Mouse (Mus musculus): Measurements from ENCODE around the gene Tmeff1. TPM values are rescaled to one million over a fixed set of nuclear protein-coding genes. Genes with fewer than 3 reads are reported as not detected.

Tmeff1 gene
- polyA plus RNA-seq, 1 experiment from 2014 or later = 242 TPM

DNA sequence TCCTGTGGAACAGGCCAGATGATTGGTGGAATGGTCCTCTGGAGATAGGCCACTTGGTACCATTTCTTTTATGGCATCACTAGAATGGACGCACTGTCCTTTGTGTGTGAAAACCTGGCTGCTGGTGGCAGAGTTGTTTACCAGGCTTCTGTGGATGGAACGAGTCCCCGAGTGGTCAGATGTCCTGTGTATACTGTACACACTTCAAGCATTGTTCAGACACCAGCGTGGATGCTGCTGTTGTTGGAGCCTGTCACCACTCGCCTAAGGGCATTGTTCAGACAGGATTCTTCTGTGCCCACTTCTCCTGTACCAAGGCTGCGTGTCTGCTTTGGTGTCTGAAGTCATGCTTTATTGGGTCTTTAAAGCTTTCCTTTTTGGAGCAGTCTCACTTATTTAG, 58.8 kb downstream of the Tmeff1 start:
- Histone ChIP-seq H3K27ac (ENCODE audit: low read depth, low read length) (no peak overlapping the region), H3K9ac (ENCODE audit: low read depth, low read length) (no peak overlapping the region), H3K4me3 (ENCODE audit: low read depth, low read length) (no peak overlapping the region), H3K4me2 (replicated peaks; ENCODE audit: low read depth, low read length) (no peak overlapping the region), H3K27me3 (ENCODE audit: control insufficient read depth, insufficient read depth, low read length) (no peaks in the 10 kb centered on the region), H3K9me3 (ENCODE audit: control insufficient read depth, low read length) (no peaks in the 10 kb centered on the region), H3K36me3 (ENCODE audit: control insufficient read depth, insufficient read depth, low read length) (peaks cover 11% of the 10 kb centered on the region), H3K4me1 (replicated peaks; ENCODE audit: control insufficient read depth, insufficient read depth, low read length) (no peaks in the 10 kb centered on the region)
- no peak for ATAC-seq (ENCODE audit: low FRiP score)
- WGBS = 88% methylated on average over 6 of the region's 6 CpGs
- DNase-seq (ENCODE audit: low spot score) = no peak

DNA sequence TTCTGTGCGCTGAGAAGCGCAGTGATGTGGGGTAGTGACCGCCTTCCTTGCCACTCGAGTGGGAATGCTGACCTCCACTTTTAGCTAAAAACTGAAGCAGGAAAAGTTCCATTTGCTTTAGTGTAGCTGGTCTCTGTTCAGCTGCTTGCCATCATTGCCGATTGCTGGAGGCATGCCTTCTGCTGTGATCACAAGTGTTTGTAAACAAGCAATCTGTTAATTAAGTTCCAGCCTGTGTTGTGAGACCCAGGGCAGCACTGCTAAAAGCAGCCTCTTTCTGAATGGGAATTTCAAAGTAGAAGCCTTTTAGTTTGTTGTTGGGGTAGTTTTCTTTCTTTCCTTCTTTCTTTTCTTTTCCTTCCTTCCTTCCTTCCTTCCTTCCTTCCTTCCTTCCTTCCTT, 61.2 kb downstream of the Tmeff1 start:
- no peak for ATAC-seq (ENCODE audit: low FRiP score)
- peaks cover 11% of the 10 kb centered on the region for H3K36me3 ChIP-seq (ENCODE audit: control insufficient read depth, insufficient read depth, low read length)
- no peaks in the 10 kb centered on the region for H3K27me3 ChIP-seq (ENCODE audit: control insufficient read depth, insufficient read depth, low read length)
- H3K9ac ChIP-seq (ENCODE audit: low read depth, low read length) = no peak overlapping the region
- no peak overlapping the region for H3K4me3 ChIP-seq (ENCODE audit: low read depth, low read length)
- no peak for DNase-seq (ENCODE audit: low spot score)
- no peaks in the 10 kb centered on the region for H3K4me1 ChIP-seq (replicated peaks; ENCODE audit: control insufficient read depth, insufficient read depth, low read length)
- no peak overlapping the region for H3K27ac ChIP-seq (ENCODE audit: low read depth, low read length)
- no peaks in the 10 kb centered on the region for H3K9me3 ChIP-seq (ENCODE audit: control insufficient read depth, low read length)
- H3K4me2 ChIP-seq (replicated peaks; ENCODE audit: low read depth, low read length) = no peak overlapping the region
- WGBS = 98% methylated on average over 5 of the region's 5 CpGs

DNA sequence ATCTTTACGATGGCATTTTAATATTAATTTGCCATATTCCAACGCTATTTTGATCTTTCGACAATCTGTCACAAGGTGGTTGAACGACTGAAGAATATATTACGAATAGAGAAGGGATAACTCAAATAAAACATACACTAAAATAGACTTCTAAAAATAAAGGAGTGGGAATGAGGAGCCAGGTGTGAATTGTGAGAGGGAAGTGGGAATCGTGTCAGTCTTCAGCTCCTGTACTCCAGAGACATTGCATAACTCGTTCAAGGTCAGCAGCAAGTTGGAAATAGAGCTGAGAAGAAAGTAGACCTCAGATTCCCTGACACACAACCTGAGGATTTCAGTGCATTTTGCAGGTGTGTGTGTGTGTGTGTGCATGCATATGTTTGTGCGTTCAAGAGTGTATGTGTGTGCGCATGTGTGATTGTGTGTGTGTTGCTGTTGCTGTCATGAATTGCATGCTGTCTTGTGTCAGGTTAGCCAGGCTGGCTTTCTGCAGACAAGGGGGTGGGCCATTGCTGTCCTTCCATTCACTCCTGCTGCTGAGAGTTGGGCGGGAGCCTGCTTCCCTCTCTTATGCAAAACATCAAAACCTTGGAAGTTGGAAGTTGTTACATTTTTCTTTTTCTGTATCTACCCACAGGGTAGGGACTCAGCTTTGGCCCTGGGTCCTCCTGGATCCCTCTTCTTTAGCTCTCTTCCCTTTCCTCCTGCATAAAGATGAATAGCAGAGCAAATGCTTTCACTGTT, 65.8 kb downstream of the Tmeff1 start:
- H3K27ac ChIP-seq (ENCODE audit: low read depth, low read length) = no peak overlapping the region
- no peaks in the 10 kb centered on the region for H3K4me1 ChIP-seq (replicated peaks; ENCODE audit: control insufficient read depth, insufficient read depth, low read length)
- no peak overlapping the region for H3K4me2 ChIP-seq (replicated peaks; ENCODE audit: low read depth, low read length)
- H3K27me3 ChIP-seq (ENCODE audit: control insufficient read depth, insufficient read depth, low read length) = no peaks in the 10 kb centered on the region
- H3K4me3 ChIP-seq (ENCODE audit: low read depth, low read length) = no peak overlapping the region
- 95% methylated on average over 10 of the region's 10 CpGs for WGBS
- ATAC-seq (ENCODE audit: low FRiP score) (no peak), DNase-seq (ENCODE audit: low spot score) (no peak)
- no peaks in the 10 kb centered on the region for H3K9me3 ChIP-seq (ENCODE audit: control insufficient read depth, low read length)
- H3K36me3 ChIP-seq (ENCODE audit: control insufficient read depth, insufficient read depth, low read length) = peaks cover 10% of the 10 kb centered on the region
- H3K9ac ChIP-seq (ENCODE audit: low read depth, low read length) = no peak overlapping the region

DNA sequence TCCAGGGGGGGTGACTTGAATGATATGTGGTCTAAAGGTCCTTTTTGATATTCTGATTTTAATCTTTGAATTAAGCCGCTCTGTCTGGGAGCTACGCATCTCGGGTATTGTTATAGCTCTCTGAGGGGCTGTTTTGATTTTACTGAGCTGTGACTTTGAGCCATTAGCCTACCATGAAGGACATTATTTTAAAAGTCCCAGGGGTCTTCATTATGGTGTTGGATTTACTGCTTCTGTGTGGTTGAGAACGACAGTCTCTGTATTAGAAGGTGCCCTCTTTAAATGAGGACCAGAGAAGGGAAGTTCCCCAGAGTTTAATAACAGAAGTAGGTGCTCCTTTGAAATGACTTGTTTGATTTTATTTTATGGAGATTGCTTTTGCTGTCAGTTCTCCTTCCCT, 69.1 kb downstream of the Tmeff1 start:
- ATAC-seq (ENCODE audit: low FRiP score) = no peak
- WGBS = 76% methylated on average over 4 of the region's 4 CpGs
- Histone ChIP-seq H3K27ac (ENCODE audit: low read depth, low read length) (no peak overlapping the region), H3K36me3 (ENCODE audit: control insufficient read depth, insufficient read depth, low read length) (peaks cover 3% of the 10 kb centered on the region; the same call in 1 of the 2 replicates), H3K27me3 (ENCODE audit: control insufficient read depth, insufficient read depth, low read length) (no peaks in the 10 kb centered on the region), H3K9me3 (ENCODE audit: control insufficient read depth, low read length) (no peaks in the 10 kb centered on the region), H3K4me1 (replicated peaks; ENCODE audit: control insufficient read depth, insufficient read depth, low read length) (no peaks in the 10 kb centered on the region), H3K4me2 (replicated peaks; ENCODE audit: low read depth, low read length) (no peak overlapping the region), H3K9ac (ENCODE audit: low read depth, low read length) (no peak overlapping the region), H3K4me3 (ENCODE audit: low read depth, low read length) (no peak overlapping the region)
- DNase-seq (ENCODE audit: low spot score) = no peak

DNA sequence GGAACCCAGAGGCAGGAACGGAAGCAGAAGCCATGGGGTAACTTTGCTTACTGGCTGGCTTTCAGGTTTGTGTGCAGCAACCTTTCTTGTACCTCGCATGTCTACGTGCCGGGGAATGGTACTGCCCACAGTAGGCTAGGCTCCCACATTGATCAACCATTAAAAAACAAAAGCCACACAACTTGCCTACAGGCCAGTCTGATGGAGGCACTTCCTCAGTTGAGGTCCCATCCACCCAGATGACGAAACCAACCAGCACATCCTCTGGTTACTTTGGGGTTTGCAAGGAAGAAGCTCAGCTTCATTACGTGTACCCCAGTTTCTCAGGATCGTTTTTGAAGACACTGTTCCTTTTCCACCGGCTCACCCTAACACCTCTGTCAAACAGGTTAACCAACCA, 71.6 kb downstream of the Tmeff1 start:
- H3K4me3 ChIP-seq (ENCODE audit: low read depth, low read length) = no peak overlapping the region
- no peaks in the 10 kb centered on the region for H3K4me1 ChIP-seq (replicated peaks; ENCODE audit: control insufficient read depth, insufficient read depth, low read length)
- DNase-seq (ENCODE audit: low spot score) (no peak), ATAC-seq (ENCODE audit: low FRiP score) (no peak)
- H3K27ac ChIP-seq (ENCODE audit: low read depth, low read length) = no peak overlapping the region
- H3K9ac ChIP-seq (ENCODE audit: low read depth, low read length) = no peak overlapping the region
- WGBS = 97% methylated on average over 8 of the region's 8 CpGs
- H3K27me3 ChIP-seq (ENCODE audit: control insufficient read depth, insufficient read depth, low read length) = no peaks in the 10 kb centered on the region
- no peaks in the 10 kb centered on the region for H3K9me3 ChIP-seq (ENCODE audit: control insufficient read depth, low read length)
- H3K36me3 ChIP-seq (ENCODE audit: control insufficient read depth, insufficient read depth, low read length) = no peaks in the 10 kb centered on the region; the same call in 1 of the 2 replicates
- H3K4me2 ChIP-seq (replicated peaks; ENCODE audit: low read depth, low read length) = no peak overlapping the region

DNA sequence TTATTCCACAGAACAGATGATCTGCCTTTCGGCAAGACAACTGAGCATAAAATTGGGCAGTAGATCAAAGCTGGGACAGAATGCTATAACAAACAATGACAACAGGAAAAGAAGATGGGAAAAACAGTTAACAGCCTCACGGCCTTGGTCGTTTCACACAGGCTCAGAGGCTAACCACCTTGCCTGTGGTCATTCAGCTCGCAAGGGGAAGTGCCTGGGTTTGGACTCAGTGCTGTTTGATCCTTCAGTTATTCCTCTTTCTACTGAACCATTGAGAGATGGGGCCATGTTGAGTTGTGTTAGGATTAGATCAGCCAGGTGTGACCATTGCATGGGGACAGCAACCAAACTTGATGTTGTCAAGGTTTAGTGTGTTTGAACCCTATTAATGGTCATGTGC, 75.2 kb downstream of the Tmeff1 start:
- ATAC-seq (ENCODE audit: low FRiP score) (no peak), DNase-seq (ENCODE audit: low spot score) (no peak)
- Histone ChIP-seq H3K36me3 (ENCODE audit: control insufficient read depth, insufficient read depth, low read length) (peaks cover 11% of the 10 kb centered on the region), H3K9me3 (ENCODE audit: control insufficient read depth, low read length) (no peaks in the 10 kb centered on the region), H3K27me3 (ENCODE audit: control insufficient read depth, insufficient read depth, low read length) (no peaks in the 10 kb centered on the region), H3K4me2 (replicated peaks; ENCODE audit: low read depth, low read length) (no peak overlapping the region), H3K27ac (ENCODE audit: low read depth, low read length) (no peak overlapping the region), H3K9ac (ENCODE audit: low read depth, low read length) (no peak overlapping the region), H3K4me1 (replicated peaks; ENCODE audit: control insufficient read depth, insufficient read depth, low read length) (no peaks in the 10 kb centered on the region), H3K4me3 (ENCODE audit: low read depth, low read length) (no peak overlapping the region)
- 92% methylated on average over 4 of the region's 4 CpGs for WGBS

DNA sequence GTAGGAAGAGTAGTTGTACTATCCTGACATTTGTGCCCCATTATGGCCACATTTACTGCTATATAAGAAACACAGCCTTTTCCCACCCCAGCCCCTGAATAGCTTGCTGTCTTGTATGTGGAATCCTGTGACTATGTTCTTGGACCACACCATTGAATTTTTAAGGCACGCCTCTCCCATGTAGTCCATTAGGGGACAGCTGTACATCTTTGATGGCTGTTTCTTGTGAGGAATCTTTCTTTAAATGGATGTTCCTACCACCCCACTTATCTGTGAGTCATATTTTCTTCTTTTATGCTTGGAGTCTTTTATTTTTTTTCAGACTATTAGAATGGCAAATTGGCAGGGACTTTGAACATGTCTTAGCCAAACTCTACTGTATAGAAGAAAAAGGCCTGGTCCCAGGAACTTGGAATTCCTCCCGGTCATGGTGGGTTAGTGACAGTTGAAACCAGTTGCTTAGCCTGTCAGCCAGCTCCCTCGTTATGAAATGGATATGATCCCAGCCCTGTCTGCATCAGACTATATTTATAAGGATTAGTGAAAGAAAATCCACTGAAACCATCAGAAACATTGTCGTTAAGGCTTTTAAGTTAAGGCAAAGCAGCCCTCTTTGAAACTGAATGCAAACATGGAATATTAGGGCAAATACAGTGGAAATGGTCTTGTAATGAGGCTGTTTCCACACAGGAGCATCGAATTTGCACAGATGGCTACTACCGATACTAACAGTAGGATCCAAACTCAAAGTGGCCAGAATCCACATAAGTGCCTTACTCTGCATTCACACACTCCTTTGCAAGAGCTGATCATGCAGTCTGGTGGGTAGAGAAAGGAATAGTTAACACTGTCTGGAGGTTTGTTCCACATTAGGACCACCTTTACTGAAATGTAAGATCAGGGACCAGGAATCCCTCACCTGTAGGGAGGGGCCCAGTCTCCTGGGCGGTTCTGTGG, 75.9 kb downstream of the Tmeff1 start:
- H3K27ac ChIP-seq (ENCODE audit: low read depth, low read length) = no peak overlapping the region
- no peak overlapping the region for H3K9ac ChIP-seq (ENCODE audit: low read depth, low read length)
- H3K4me2 ChIP-seq (replicated peaks; ENCODE audit: low read depth, low read length) = no peak overlapping the region
- no peaks in the 10 kb centered on the region for H3K27me3 ChIP-seq (ENCODE audit: control insufficient read depth, insufficient read depth, low read length)
- H3K36me3 ChIP-seq (ENCODE audit: control insufficient read depth, insufficient read depth, low read length) = peaks cover 11% of the 10 kb centered on the region
- WGBS = 95% methylated on average over 7 of the region's 7 CpGs
- H3K4me1 ChIP-seq (replicated peaks; ENCODE audit: control insufficient read depth, insufficient read depth, low read length) = no peaks in the 10 kb centered on the region
- no peak for ATAC-seq (ENCODE audit: low FRiP score)
- no peaks in the 10 kb centered on the region for H3K9me3 ChIP-seq (ENCODE audit: control insufficient read depth, low read length)
- H3K4me3 ChIP-seq (ENCODE audit: low read depth, low read length) = no peak overlapping the region
- no peak for DNase-seq (ENCODE audit: low spot score)

DNA sequence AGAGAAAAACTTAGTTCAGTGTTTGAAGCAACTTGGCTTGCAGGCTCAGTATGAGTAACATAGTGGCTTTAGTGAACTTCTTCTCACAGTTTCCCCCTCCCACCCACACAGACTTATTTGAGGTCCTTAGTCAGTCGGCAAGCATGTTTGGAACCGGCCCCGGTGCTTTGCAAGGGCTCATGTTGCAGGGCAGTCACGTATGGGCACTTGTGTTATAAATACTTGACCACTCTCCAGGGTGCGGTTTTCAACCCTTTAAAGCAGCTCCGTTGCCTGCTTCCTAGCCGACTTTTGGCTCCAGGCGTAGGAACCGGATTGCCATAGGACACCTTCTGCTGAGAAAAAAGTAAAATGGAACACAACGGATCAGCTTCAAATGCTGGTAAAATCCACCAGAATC, 78.3 kb downstream of the Tmeff1 start, which contains the start of gene Cavin4:
Cavin4 (plus strand) TSS at position 244 of the 400 bp plus-strand sequence.
- Histone ChIP-seq H3K4me3 (ENCODE audit: low read depth, low read length) (no peak within 1 kb of the TSS), H3K4me1 (replicated peaks; ENCODE audit: control insufficient read depth, insufficient read depth, low read length) (no peaks in the 10 kb centered on the region), H3K27ac (ENCODE audit: low read depth, low read length) (no peak within 1 kb of the TSS), H3K9me3 (ENCODE audit: control insufficient read depth, low read length) (no peaks in the 10 kb centered on the region), H3K9ac (ENCODE audit: low read depth, low read length) (no peak within 1 kb of the TSS), H3K4me2 (replicated peaks; ENCODE audit: low read depth, low read length) (no peak within 1 kb of the TSS), H3K27me3 (ENCODE audit: control insufficient read depth, insufficient read depth, low read length) (no peaks in the 10 kb centered on the region), H3K36me3 (ENCODE audit: control insufficient read depth, insufficient read depth, low read length) (peaks cover 11% of the 10 kb centered on the region)
- DNase-seq (ENCODE audit: low spot score) (no peak), ATAC-seq (ENCODE audit: low FRiP score) (no peak)
- WGBS = 94% methylated on average over 10 of the region's 10 CpGs

All from hindbrain, embryonic 11.5 days (tissue).